Mouse (Mus musculus): ENCODE data around the gene Gpr152. TPM values are rescaled to one million over a fixed set of nuclear protein-coding genes. Genes with fewer than 3 reads are reported as not detected.
"Not testable (repeated sequence)": the region's sequence is repeated elsewhere in the genome, so short reads cannot be mapped to it uniquely, and the experiment has no call there.

Gene Gpr152
- polyA plus RNA-seq, 1 experiment from 2014 or later: not detected

- H3K36me3 ChIP-seq (ENCODE audit: control insufficient read depth, insufficient read depth, low read length): peaks cover 67% of the 10 kb centered on the region
- WGBS: 98% methylated on average over 7 of the region's 7 CpGs
These were observed 22.6 kb upstream of the Gpr152 start for GRCm38 (mm10) chr19:4117006-4117405.

GRCm38 (mm10) chr19:4118350-4118749 lies 21.2 kb upstream of the Gpr152 start:
- Histone ChIP-seq H3K27ac (replicated peaks in 1 of 2; ENCODE audit: control insufficient read depth in 1 of 2, insufficient read depth in 1 of 2, low read depth in 2 of 2, low read length in 2 of 2) (no peak overlapping the region), H3K9ac (ENCODE audit: low read length) (no peak overlapping the region), H3K9me3 (ENCODE audit: control insufficient read depth, low read length) (no peaks in the 10 kb centered on the region), H3K4me1 (ENCODE audit: control insufficient read depth in 2 of 2, insufficient read depth in 2 of 2, low read length in 2 of 2) (peaks cover 11 to 18% of the 10 kb centered on the region in 2 experiments; a peak in 3 of 4 replicates), H3K4me2 (ENCODE audit: low read length) (no peak overlapping the region), H3K36me3 (ENCODE audit: control insufficient read depth, insufficient read depth, low read length) (peaks cover 54% of the 10 kb centered on the region), H3K27me3 (ENCODE audit: control insufficient read depth, insufficient read depth, low read length) (no peaks in the 10 kb centered on the region), H3K4me3 (ENCODE audit: control insufficient read depth in 1 of 2, insufficient read depth in 1 of 2, low read depth in 1 of 2, low read length in 2 of 2) (no peak overlapping the region)
- no peak for ATAC-seq (ENCODE audit: insufficient number of reproducible peaks, insufficient read depth, low FRiP score, low read depth)
- 94% methylated on average over 2 of the region's 2 CpGs for WGBS

More at GRCm38 (mm10) chr19:4117006-4117405, 22.6 kb upstream of the Gpr152 start:
- Histone ChIP-seq H3K27me3 (ENCODE audit: control insufficient read depth, insufficient read depth, low read length) (no peaks in the 10 kb centered on the region), H3K27ac (replicated peaks in 1 of 2; ENCODE audit: control insufficient read depth in 1 of 2, insufficient read depth in 1 of 2, low read depth in 2 of 2, low read length in 2 of 2) (no peak overlapping the region), H3K9ac (ENCODE audit: low read length) (no peak overlapping the region), H3K4me2 (ENCODE audit: low read length) (no peak overlapping the region), H3K9me3 (ENCODE audit: control insufficient read depth, low read length) (no peaks in the 10 kb centered on the region), H3K4me1 (ENCODE audit: control insufficient read depth in 2 of 2, insufficient read depth in 2 of 2, low read length in 2 of 2) (peaks cover 14 to 23% of the 10 kb centered on the region in 2 experiments; a peak in 3 of 4 replicates), H3K4me3 (ENCODE audit: control insufficient read depth in 1 of 2, insufficient read depth in 1 of 2, low read depth in 1 of 2, low read length in 2 of 2) (no peak overlapping the region)
- ATAC-seq (ENCODE audit: insufficient number of reproducible peaks, insufficient read depth, low FRiP score, low read depth): no peak

- Histone ChIP-seq H3K9me3 (ENCODE audit: control insufficient read depth, low read length) (no peaks in the 10 kb centered on the region), H3K4me3 (ENCODE audit: control insufficient read depth in 1 of 2, insufficient read depth in 1 of 2, low read depth in 1 of 2, low read length in 2 of 2) (no peak overlapping the region), H3K27me3 (ENCODE audit: control insufficient read depth, insufficient read depth, low read length) (no peaks in the 10 kb centered on the region), H3K4me1 (ENCODE audit: control insufficient read depth in 2 of 2, insufficient read depth in 2 of 2, low read length in 2 of 2) (peaks cover 6 to 7% of the 10 kb centered on the region in 2 experiments; a peak in 2 of 4 replicates), H3K9ac (ENCODE audit: low read length) (no peak overlapping the region), H3K36me3 (ENCODE audit: control insufficient read depth, insufficient read depth, low read length) (peaks cover 38% of the 10 kb centered on the region), H3K27ac (replicated peaks in 1 of 2; ENCODE audit: control insufficient read depth in 1 of 2, insufficient read depth in 1 of 2, low read depth in 2 of 2, low read length in 2 of 2) (no peak overlapping the region), H3K4me2 (ENCODE audit: low read length) (no peak overlapping the region; the same call in 1 of the 2 replicates)
- no peak for ATAC-seq (ENCODE audit: insufficient number of reproducible peaks, insufficient read depth, low FRiP score, low read depth)
- 84% methylated on average over 6 of the region's 6 CpGs for WGBS
These were observed 19.7 kb upstream of the Gpr152 start for GRCm38 (mm10) chr19:4119716-4120487.

- ATAC-seq (ENCODE audit: insufficient number of reproducible peaks, insufficient read depth, low FRiP score, low read depth): no peak
- no peaks in the 10 kb centered on the region for H3K27me3 ChIP-seq (ENCODE audit: control insufficient read depth, insufficient read depth, low read length)
- no peak overlapping the region for H3K9ac ChIP-seq (ENCODE audit: low read length)
- WGBS: 90% methylated on average over 2 of the region's 2 CpGs
- peak overlapping the region in 1 of 2 experiments; percentile 47; a peak in 2 of 4 replicates for H3K4me3 ChIP-seq (ENCODE audit: control insufficient read depth in 1 of 2, insufficient read depth in 1 of 2, low read depth in 1 of 2, low read length in 2 of 2)
- H3K4me2 ChIP-seq (ENCODE audit: low read length): peak overlapping the region; percentile 66
- peaks cover 32% of the 10 kb centered on the region for H3K36me3 ChIP-seq (ENCODE audit: control insufficient read depth, insufficient read depth, low read length)
- H3K9me3 ChIP-seq (ENCODE audit: control insufficient read depth, low read length): no peaks in the 10 kb centered on the region
- peaks cover 6 to 9% of the 10 kb centered on the region in 2 experiments; a peak in 2 of 4 replicates for H3K4me1 ChIP-seq (ENCODE audit: control insufficient read depth in 2 of 2, insufficient read depth in 2 of 2, low read length in 2 of 2)
- H3K27ac ChIP-seq (replicated peaks in 1 of 2; ENCODE audit: control insufficient read depth in 1 of 2, insufficient read depth in 1 of 2, low read depth in 2 of 2, low read length in 2 of 2): no peak overlapping the region
These were observed 19.1 kb upstream of the Gpr152 start for GRCm38 (mm10) chr19:4120496-4120895.

- Histone ChIP-seq H3K9me3 (ENCODE audit: control insufficient read depth, low read length) (no peaks in the 10 kb centered on the region), H3K4me2 (ENCODE audit: low read length) (peak overlapping the region; percentile 66), H3K36me3 (ENCODE audit: control insufficient read depth, insufficient read depth, low read length) (peaks cover 25% of the 10 kb centered on the region), H3K9ac (ENCODE audit: low read length) (peak overlapping the region; percentile 69), H3K27ac (replicated peaks in 1 of 2; ENCODE audit: control insufficient read depth in 1 of 2, insufficient read depth in 1 of 2, low read depth in 2 of 2, low read length in 2 of 2) (peak overlapping the region; percentile 66 to 77), H3K27me3 (ENCODE audit: control insufficient read depth, insufficient read depth, low read length) (no peaks in the 10 kb centered on the region), H3K4me1 (ENCODE audit: control insufficient read depth in 2 of 2, insufficient read depth in 2 of 2, low read length in 2 of 2) (peaks cover 6 to 9% of the 10 kb centered on the region in 2 experiments; a peak in 2 of 4 replicates), H3K4me3 (ENCODE audit: control insufficient read depth in 1 of 2, insufficient read depth in 1 of 2, low read depth in 1 of 2, low read length in 2 of 2) (peak overlapping the region; percentile 47 to 56)
- 4% methylated on average over 38 of the region's 38 CpGs for WGBS
- ATAC-seq (ENCODE audit: insufficient number of reproducible peaks, insufficient read depth, low FRiP score, low read depth): peak; percentile 70
These were observed 18.3 kb upstream of the Gpr152 start for GRCm38 (mm10) chr19:4121097-4121805.

GRCm38 (mm10) chr19:4121896-4122295 lies 17.7 kb upstream of the Gpr152 start:
- H3K9me3 ChIP-seq (ENCODE audit: control insufficient read depth, low read length); H3K27ac ChIP-seq (replicated peaks in 1 of 2; ENCODE audit: control insufficient read depth in 1 of 2, insufficient read depth in 1 of 2, low read depth in 2 of 2, low read length in 2 of 2); H3K9ac ChIP-seq (ENCODE audit: low read length); ATAC-seq (ENCODE audit: insufficient number of reproducible peaks, insufficient read depth, low FRiP score, low read depth); H3K4me3 ChIP-seq (ENCODE audit: control insufficient read depth in 1 of 2, insufficient read depth in 1 of 2, low read depth in 1 of 2, low read length in 2 of 2); H3K27me3 ChIP-seq (ENCODE audit: control insufficient read depth, insufficient read depth, low read length): not testable (repeated sequence)
- 56% methylated on average over 6 of the region's 6 CpGs for WGBS
- Histone ChIP-seq H3K4me1 (ENCODE audit: control insufficient read depth in 2 of 2, insufficient read depth in 2 of 2, low read length in 2 of 2) (peaks cover 10 to 16% of the 10 kb centered on the region in 2 experiments), H3K4me2 (ENCODE audit: low read length) (peak overlapping the region; percentile 66), H3K36me3 (ENCODE audit: control insufficient read depth, insufficient read depth, low read length) (peaks cover 18% of the 10 kb centered on the region)

- no peaks in the 10 kb centered on the region for H3K27me3 ChIP-seq (ENCODE audit: control insufficient read depth, insufficient read depth, low read length)
- no peak overlapping the region for H3K27ac ChIP-seq (replicated peaks in 1 of 2; ENCODE audit: control insufficient read depth in 1 of 2, insufficient read depth in 1 of 2, low read depth in 2 of 2, low read length in 2 of 2)
- WGBS: 83% methylated on average over 7 of the region's 7 CpGs
These were observed 16.9 kb upstream of the Gpr152 start for GRCm38 (mm10) chr19:4122411-4123370.

More at GRCm38 (mm10) chr19:4122411-4123370, 16.9 kb upstream of the Gpr152 start:
- Histone ChIP-seq H3K4me3 (ENCODE audit: control insufficient read depth in 1 of 2, insufficient read depth in 1 of 2, low read depth in 1 of 2, low read length in 2 of 2) (no peak overlapping the region), H3K9me3 (ENCODE audit: control insufficient read depth, low read length) (no peaks in the 10 kb centered on the region), H3K4me1 (ENCODE audit: control insufficient read depth in 2 of 2, insufficient read depth in 2 of 2, low read length in 2 of 2) (peaks cover 11 to 19% of the 10 kb centered on the region in 2 experiments), H3K4me2 (ENCODE audit: low read length) (no peak overlapping the region), H3K9ac (ENCODE audit: low read length) (no peak overlapping the region), H3K36me3 (ENCODE audit: control insufficient read depth, insufficient read depth, low read length) (peaks cover 11% of the 10 kb centered on the region)
- no peak for ATAC-seq (ENCODE audit: insufficient number of reproducible peaks, insufficient read depth, low FRiP score, low read depth)

Measured in heart, embryonic 14.5 days (tissue).